Mouse (Mus musculus): ENCODE results near the gene Map4k4. TPM values are rescaled to one million over a fixed set of nuclear protein-coding genes. Genes with fewer than 3 reads are reported as not detected.

Gene Map4k4
- polyA plus RNA-seq, 1 experiment from 2014 or later: 14.7 TPM

- Histone ChIP-seq H3K36me3 (ENCODE audit: control insufficient read depth, insufficient read depth) (no peaks in the 10 kb centered on the region), H3K27ac (ENCODE audit: low read length) (peak overlapping the region; percentile 88), H3K27me3 (ENCODE audit: control insufficient read depth, insufficient read depth, low read length) (no peaks in the 10 kb centered on the region), H3K4me3 (ENCODE audit: low read length) (no peak overlapping the region), H3K9me3 (replicated peaks; ENCODE audit: control insufficient read depth, low read length) (no peaks in the 10 kb centered on the region), H3K4me1 (ENCODE audit: control insufficient read depth, insufficient read depth, low read length) (peaks cover 35% of the 10 kb centered on the region), H3K4me2 (ENCODE audit: low read depth, low read length) (no peak overlapping the region), H3K9ac (ENCODE audit: low read length) (no peak overlapping the region)
- 42% methylated on average over 10 of the region's 10 CpGs for WGBS
- ATAC-seq (replicated peaks; ENCODE audit: extremely low read depth, insufficient read depth, low FRiP score): 0 out of 2 replicates have a peak, but pooled peaks have one; percentile 33
Observed at GRCm38 (mm10) chr1:39868825-39869571, 31.7 kb upstream of the Map4k4 start.

DNA sequence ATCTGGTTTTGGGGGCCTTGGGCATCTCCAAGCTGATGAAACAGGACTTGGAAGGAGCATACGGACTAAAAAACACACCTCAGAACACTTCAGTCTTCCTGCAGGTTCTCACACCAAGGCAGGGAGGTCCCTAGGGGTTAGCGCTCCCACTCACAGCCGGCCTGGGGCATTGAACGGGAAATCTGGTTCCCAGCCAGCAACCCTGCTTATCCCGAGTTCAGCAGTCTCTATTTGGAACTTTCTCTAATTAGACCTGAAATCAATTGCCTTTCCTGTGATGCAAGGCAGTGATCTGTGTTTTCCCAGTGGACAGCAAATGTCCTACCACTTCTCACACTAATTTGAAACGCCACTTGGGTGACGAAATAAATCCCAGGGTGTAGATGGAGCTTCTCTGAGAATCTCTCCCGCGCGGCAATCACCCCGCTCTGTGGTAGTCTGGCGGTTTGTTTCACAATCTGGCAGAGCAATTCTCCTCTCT is 31.0 kb upstream of the Map4k4 start:
- Histone ChIP-seq H3K9me3 (replicated peaks; ENCODE audit: control insufficient read depth, low read length) (no peaks in the 10 kb centered on the region), H3K4me2 (ENCODE audit: low read depth, low read length) (no peak overlapping the region), H3K27ac (ENCODE audit: low read length) (peak overlapping the region; percentile 88), H3K4me3 (ENCODE audit: low read length) (no peak overlapping the region), H3K4me1 (ENCODE audit: control insufficient read depth, insufficient read depth, low read length) (peaks cover 35% of the 10 kb centered on the region), H3K9ac (ENCODE audit: low read length) (no peak overlapping the region), H3K36me3 (ENCODE audit: control insufficient read depth, insufficient read depth) (no peaks in the 10 kb centered on the region), H3K27me3 (ENCODE audit: control insufficient read depth, insufficient read depth, low read length) (no peaks in the 10 kb centered on the region)
- 56% methylated on average over 12 of the region's 12 CpGs for WGBS
- ATAC-seq (replicated peaks; ENCODE audit: extremely low read depth, insufficient read depth, low FRiP score): no peak

- peak; percentile 52; the same call in 1 of the 2 replicates for ATAC-seq (replicated peaks; ENCODE audit: extremely low read depth, insufficient read depth, low FRiP score)
- Histone ChIP-seq H3K9ac (ENCODE audit: low read length) (no peak overlapping the region), H3K36me3 (ENCODE audit: control insufficient read depth, insufficient read depth) (no peaks in the 10 kb centered on the region), H3K4me3 (ENCODE audit: low read length) (no peak overlapping the region), H3K27me3 (ENCODE audit: control insufficient read depth, insufficient read depth, low read length) (no peaks in the 10 kb centered on the region), H3K9me3 (replicated peaks; ENCODE audit: control insufficient read depth, low read length) (no peaks in the 10 kb centered on the region), H3K27ac (ENCODE audit: low read length) (no peak overlapping the region), H3K4me1 (ENCODE audit: control insufficient read depth, insufficient read depth, low read length) (no peaks in the 10 kb centered on the region), H3K4me2 (ENCODE audit: low read depth, low read length) (no peak overlapping the region)
- 34% methylated on average over 3 of the region's 3 CpGs for whole genome bisulfite sequencing
Observed at GRCm38 (mm10) chr1:39877981-39878380, 22.7 kb upstream of the Map4k4 start.

DNA sequence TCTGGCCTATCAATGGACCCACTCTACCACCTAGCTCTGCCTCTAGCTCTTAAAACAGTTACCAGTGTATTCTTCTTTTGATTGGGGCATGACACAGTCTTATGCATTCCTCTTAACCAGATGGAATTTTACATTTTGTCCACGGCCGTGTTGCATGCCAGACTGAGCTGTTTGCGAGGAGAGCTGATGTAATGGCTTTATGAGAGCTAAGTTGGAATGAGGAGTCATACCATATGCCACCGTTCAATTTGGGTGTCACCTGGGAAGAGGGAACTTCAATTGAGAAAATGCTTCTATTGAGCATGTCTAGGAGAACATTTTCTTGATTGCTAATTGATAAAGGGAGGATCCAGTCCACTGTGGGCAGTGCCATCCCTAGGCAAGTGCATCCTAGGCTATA is 18.2 kb upstream of the Map4k4 start:
- Histone ChIP-seq H3K27ac (ENCODE audit: low read length) (no peak overlapping the region), H3K4me1 (ENCODE audit: control insufficient read depth, insufficient read depth, low read length) (no peaks in the 10 kb centered on the region), H3K9ac (ENCODE audit: low read length) (no peak overlapping the region), H3K27me3 (ENCODE audit: control insufficient read depth, insufficient read depth, low read length) (no peaks in the 10 kb centered on the region), H3K9me3 (replicated peaks; ENCODE audit: control insufficient read depth, low read length) (no peaks in the 10 kb centered on the region), H3K4me2 (ENCODE audit: low read depth, low read length) (no peak overlapping the region), H3K4me3 (ENCODE audit: low read length) (no peak overlapping the region), H3K36me3 (ENCODE audit: control insufficient read depth, insufficient read depth) (no peaks in the 10 kb centered on the region)
- ATAC-seq (replicated peaks; ENCODE audit: extremely low read depth, insufficient read depth, low FRiP score): no peak
- WGBS: 72% methylated on average over 4 of the region's 4 CpGs

DNA sequence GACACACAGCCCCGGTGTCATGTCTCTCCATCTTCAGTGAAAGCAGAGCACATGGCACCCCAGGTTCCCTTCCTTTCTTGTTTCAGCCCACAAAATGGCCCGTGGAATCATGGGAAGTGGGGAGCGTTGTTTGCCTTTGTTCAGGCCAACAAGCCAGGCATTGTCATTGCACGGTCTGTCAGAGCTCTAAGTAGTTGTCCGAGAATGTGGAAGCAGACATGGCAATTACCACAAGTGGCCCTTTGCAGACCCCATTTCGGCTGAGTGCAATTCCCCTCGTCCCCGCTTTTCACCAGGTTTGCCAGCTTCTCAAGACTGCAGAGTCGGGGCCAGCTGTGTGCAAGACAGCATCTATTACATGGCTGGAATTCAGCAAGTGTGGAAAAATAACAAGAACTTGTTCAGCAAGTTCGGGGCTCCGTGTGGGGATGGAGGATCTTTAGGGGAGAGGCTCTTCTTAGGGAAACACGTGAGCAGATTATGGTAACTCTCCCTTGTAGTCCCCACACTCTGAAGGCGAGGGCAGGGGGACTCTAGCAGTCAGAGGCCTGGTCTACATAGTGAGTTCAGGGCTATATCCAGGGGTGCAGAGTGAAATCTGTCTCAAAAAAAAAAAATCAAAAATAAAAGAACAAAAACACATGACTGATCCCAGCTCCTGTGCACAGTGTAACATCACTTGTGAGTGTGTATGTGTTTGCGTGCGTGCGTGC is 15.8 kb upstream of the Map4k4 start:
- ATAC-seq (replicated peaks; ENCODE audit: extremely low read depth, insufficient read depth, low FRiP score): no peak
- 61% methylated on average over 16 of the region's 16 CpGs for WGBS
- H3K27me3 ChIP-seq (ENCODE audit: control insufficient read depth, insufficient read depth, low read length): no peaks in the 10 kb centered on the region

GRCm38 (mm10) chr1:39887997-39888396 is 12.7 kb upstream of the Map4k4 start:
- no peak for ATAC-seq (replicated peaks; ENCODE audit: extremely low read depth, insufficient read depth, low FRiP score)
- H3K9me3 ChIP-seq (replicated peaks; ENCODE audit: control insufficient read depth, low read length): no peaks in the 10 kb centered on the region
- WGBS: 48% methylated on average over 1 of the region's 1 CpGs

More for the DNA sequence above, 15.8 kb upstream of the Map4k4 start:
- H3K4me1 ChIP-seq (ENCODE audit: control insufficient read depth, insufficient read depth, low read length): 0 out of 2 replicates have a peak, but pooled peaks cover 2% of the 10 kb centered on the region
- no peak overlapping the region for H3K9ac ChIP-seq (ENCODE audit: low read length)
- H3K27ac ChIP-seq (ENCODE audit: low read length): no peak overlapping the region
- H3K9me3 ChIP-seq (replicated peaks; ENCODE audit: control insufficient read depth, low read length): no peaks in the 10 kb centered on the region
- H3K4me3 ChIP-seq (ENCODE audit: low read length): no peak overlapping the region
- no peak overlapping the region for H3K4me2 ChIP-seq (ENCODE audit: low read depth, low read length)
- H3K36me3 ChIP-seq (ENCODE audit: control insufficient read depth, insufficient read depth): no peaks in the 10 kb centered on the region

GRCm38 (mm10) chr1:39889429-39889828 is 11.3 kb upstream of the Map4k4 start:
- Histone ChIP-seq H3K27me3 (ENCODE audit: control insufficient read depth, insufficient read depth, low read length) (no peaks in the 10 kb centered on the region), H3K4me3 (ENCODE audit: low read length) (no peak overlapping the region), H3K36me3 (ENCODE audit: control insufficient read depth, insufficient read depth) (no peaks in the 10 kb centered on the region), H3K4me2 (ENCODE audit: low read depth, low read length) (no peak overlapping the region), H3K4me1 (ENCODE audit: control insufficient read depth, insufficient read depth, low read length) (0 out of 2 replicates have a peak, but pooled peaks cover 2% of the 10 kb centered on the region), H3K9ac (ENCODE audit: low read length) (no peak overlapping the region), H3K9me3 (replicated peaks; ENCODE audit: control insufficient read depth, low read length) (no peaks in the 10 kb centered on the region), H3K27ac (ENCODE audit: low read length) (no peak overlapping the region)
- WGBS: 86% methylated on average over 8 of the region's 8 CpGs
- ATAC-seq (replicated peaks; ENCODE audit: extremely low read depth, insufficient read depth, low FRiP score): no peak

More at GRCm38 (mm10) chr1:39887997-39888396, 12.7 kb upstream of the Map4k4 start:
- Histone ChIP-seq H3K9ac (ENCODE audit: low read length) (no peak overlapping the region), H3K4me2 (ENCODE audit: low read depth, low read length) (no peak overlapping the region), H3K27ac (ENCODE audit: low read length) (no peak overlapping the region), H3K27me3 (ENCODE audit: control insufficient read depth, insufficient read depth, low read length) (no peaks in the 10 kb centered on the region), H3K4me3 (ENCODE audit: low read length) (no peak overlapping the region), H3K4me1 (ENCODE audit: control insufficient read depth, insufficient read depth, low read length) (0 out of 2 replicates have a peak, but pooled peaks cover 2% of the 10 kb centered on the region), H3K36me3 (ENCODE audit: control insufficient read depth, insufficient read depth) (no peaks in the 10 kb centered on the region)

DNA sequence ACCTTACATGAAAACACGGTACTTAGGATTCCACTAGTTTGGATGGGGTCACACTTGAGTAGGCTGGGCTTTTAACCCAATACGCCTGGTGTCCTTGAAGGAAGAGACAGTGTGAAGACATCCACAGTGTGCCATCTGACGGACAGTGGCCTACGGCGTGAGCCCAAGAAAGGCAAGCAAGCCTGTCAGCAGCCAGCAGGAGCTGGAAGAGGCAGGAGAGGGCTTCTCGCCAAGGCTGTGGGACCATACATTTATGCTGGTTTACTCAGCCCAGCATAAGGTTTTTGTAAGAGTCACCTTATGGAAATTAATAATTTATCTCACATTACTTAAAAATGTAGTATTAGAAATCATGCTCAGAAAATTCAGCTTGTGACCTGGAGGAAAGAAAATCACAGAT is 10.7 kb upstream of the Map4k4 start:
- Histone ChIP-seq H3K36me3 (ENCODE audit: control insufficient read depth, insufficient read depth) (no peaks in the 10 kb centered on the region), H3K4me2 (ENCODE audit: low read depth, low read length) (no peak overlapping the region), H3K4me3 (ENCODE audit: low read length) (no peak overlapping the region), H3K9me3 (replicated peaks; ENCODE audit: control insufficient read depth, low read length) (no peaks in the 10 kb centered on the region), H3K4me1 (ENCODE audit: control insufficient read depth, insufficient read depth, low read length) (0 out of 2 replicates have a peak, but pooled peaks cover 2% of the 10 kb centered on the region), H3K27me3 (ENCODE audit: control insufficient read depth, insufficient read depth, low read length) (no peaks in the 10 kb centered on the region), H3K9ac (ENCODE audit: low read length) (no peak overlapping the region), H3K27ac (ENCODE audit: low read length) (no peak overlapping the region)
- 78% methylated on average over 6 of the region's 6 CpGs for WGBS
- ATAC-seq (replicated peaks; ENCODE audit: extremely low read depth, insufficient read depth, low FRiP score): no peak
